Mouse (Mus musculus): Measurements from ENCODE around the gene Dyrk4. TPM values are rescaled to one million over a fixed set of nuclear protein-coding genes. Genes with fewer than 3 reads are reported as not detected.

Gene Dyrk4
- polyA plus RNA-seq, 1 experiment from 2014 or later: not detected

GRCm38 (mm10) chr6:126852881-126853280 is 68.8 kb downstream of the Dyrk4 start, which contains the start of gene Akap3:
Gene Akap3, plus strand, starts transcription at chr6:126853098.
- no peak for ATAC-seq
- H3K9ac ChIP-seq (replicated peaks; ENCODE audit: low read depth, low read length): no peak within 1 kb of the TSS

GRCm38 (mm10) chr6:126848712-126849704 is 72.6 kb downstream of the Dyrk4 start, which contains the start of gene Ndufa9:
Gene Ndufa9, minus strand, starts transcription at chr6:126849136.
- Histone ChIP-seq H3K27me3 (replicated peaks; ENCODE audit: control insufficient read depth, insufficient read depth, low read length) (no peaks in the 10 kb centered on the region), H3K36me3 (ENCODE audit: control insufficient read depth, insufficient read depth) (0 out of 2 replicates have a peak, but pooled peaks cover 5% of the 10 kb centered on the region), H3K4me3 (replicated peaks; ENCODE audit: low read length) (peak within 1 kb of the TSS; percentile 82), H3K9me3 (ENCODE audit: control insufficient read depth, low read length) (no peaks in the 10 kb centered on the region), H3K9ac (replicated peaks; ENCODE audit: low read depth, low read length) (peak within 1 kb of the TSS; percentile 79), H3K4me2 (ENCODE audit: low read length) (peak within 1 kb of the TSS; percentile 90), H3K27ac (ENCODE audit: low read length) (peak within 1 kb of the TSS; percentile 83), H3K4me1 (replicated peaks; ENCODE audit: control insufficient read depth, insufficient read depth, low read length) (peaks cover 16% of the 10 kb centered on the region)
- WGBS: 4% methylated on average over 46 of the region's 46 CpGs
- peak; percentile 93 for ATAC-seq

More at GRCm38 (mm10) chr6:126852881-126853280, 68.8 kb downstream of the Dyrk4 start, which contains the start of gene Akap3:
- no peak within 1 kb of the TSS for H3K4me3 ChIP-seq (replicated peaks; ENCODE audit: low read length)
- peaks cover 10% of the 10 kb centered on the region for H3K4me1 ChIP-seq (replicated peaks; ENCODE audit: control insufficient read depth, insufficient read depth, low read length)
- no peaks in the 10 kb centered on the region for H3K36me3 ChIP-seq (ENCODE audit: control insufficient read depth, insufficient read depth)
- no peak within 1 kb of the TSS for H3K27ac ChIP-seq (ENCODE audit: low read length)
- no peaks in the 10 kb centered on the region for H3K9me3 ChIP-seq (ENCODE audit: control insufficient read depth, low read length)
- H3K27me3 ChIP-seq (replicated peaks; ENCODE audit: control insufficient read depth, insufficient read depth, low read length): no peaks in the 10 kb centered on the region; the same call in 1 of the 2 replicates
- H3K4me2 ChIP-seq (ENCODE audit: low read length): no peak within 1 kb of the TSS

GRCm38 (mm10) chr6:126836628-126837027 is 85.0 kb downstream of the Dyrk4 start:
- H3K4me1 ChIP-seq (replicated peaks; ENCODE audit: control insufficient read depth, insufficient read depth, low read length): no peaks in the 10 kb centered on the region
- H3K4me2 ChIP-seq (ENCODE audit: low read length): no peak overlapping the region
- no peak overlapping the region for H3K27ac ChIP-seq (ENCODE audit: low read length)
- ATAC-seq: no peak
- H3K4me3 ChIP-seq (replicated peaks; ENCODE audit: low read length): no peak overlapping the region
- WGBS: 89% methylated on average over 8 of the region's 8 CpGs
- H3K27me3 ChIP-seq (replicated peaks; ENCODE audit: control insufficient read depth, insufficient read depth, low read length): no peaks in the 10 kb centered on the region
- H3K36me3 ChIP-seq (ENCODE audit: control insufficient read depth, insufficient read depth): peaks cover 31% of the 10 kb centered on the region; the same call in 1 of the 2 replicates
- H3K9me3 ChIP-seq (ENCODE audit: control insufficient read depth, low read length): no peaks in the 10 kb centered on the region
- no peak overlapping the region for H3K9ac ChIP-seq (replicated peaks; ENCODE audit: low read depth, low read length)

Other genes with a start within 250 kb of the Dyrk4 start
- gene Kcna6, start 181.2 kb downstream of the Dyrk4 start, polyA plus RNA-seq (2015; fragmentation: Nextera tagmentation; extraction: Ambion mirVana): 14.2 and 16.8 TPM in 2 replicates
- 177 and 190 TPM in 2 replicates for gene Ndufa9, start 72.7 kb downstream of the Dyrk4 start, polyA plus RNA-seq (2015; fragmentation: Nextera tagmentation; extraction: Ambion mirVana)
- gene Akap3, start 68.7 kb downstream of the Dyrk4 start, polyA plus RNA-seq (2015; fragmentation: Nextera tagmentation; extraction: Ambion mirVana): 0.06 TPM in 1 of 2 replicates, not detected in the other
- 29.5 and 29.9 TPM in 2 replicates for gene Rad51ap1, start 17.7 kb upstream of the Dyrk4 start, polyA plus RNA-seq (2015; fragmentation: Nextera tagmentation; extraction: Ambion mirVana)
- gene D6Wsu163e, start 18.1 kb upstream of the Dyrk4 start, polyA plus RNA-seq (2015; fragmentation: Nextera tagmentation; extraction: Ambion mirVana): 36.6 and 37.4 TPM in 2 replicates
- gene Fgf6, start 93.7 kb upstream of the Dyrk4 start, polyA plus RNA-seq (2015; fragmentation: Nextera tagmentation; extraction: Ambion mirVana): not detected in 2 replicates
- 0.19 TPM in 1 of 2 replicates, not detected in the other for gene Fgf23, start 151.1 kb upstream of the Dyrk4 start, polyA plus RNA-seq (2015; fragmentation: Nextera tagmentation; extraction: Ambion mirVana)
- gene Tigar, start 187.7 kb upstream of the Dyrk4 start, polyA plus RNA-seq (2015; fragmentation: Nextera tagmentation; extraction: Ambion mirVana): 8.2 and 9.2 TPM in 2 replicates
- gene Ccnd2, start 230.4 kb upstream of the Dyrk4 start, polyA plus RNA-seq (2015; fragmentation: Nextera tagmentation; extraction: Ambion mirVana): 1,169 and 1,368 TPM in 2 replicates

All from forebrain, embryonic 16.5 days (tissue).